Mouse (Mus musculus) liver, embryonic 16.5 days (tissue): ENCODE data around the gene Appbp2. TPM values are rescaled to one million over a fixed set of nuclear protein-coding genes. Genes with fewer than 3 reads are reported as not detected.

Experiments used
- ATAC-seq: fragments of 200-750 bp; cut with Nextera tagmentation; 2 replicates; pipeline ENCODE4 v1.8.0; 2017; ENCODE audit warnings: low read depth, mild to moderate bottlenecking, moderate number of reproducible peaks, moderate library complexity
- H3K27ac ChIP-seq: fragments of 300-500 bp; sonication (generic); 2 replicates; pipeline ENCODE4 v1.5.1; 2014; ENCODE audit warnings: mild to moderate bottlenecking, low read length
- H3K27me3 ChIP-seq: fragments of 300-500 bp; sonication (generic); 2 replicates; pipeline ENCODE4 v1.6.1; 2014; ENCODE audit warnings: low read depth, low read length, mixed read lengths; ENCODE audit not compliant: control insufficient read depth, insufficient read depth
- H3K36me3 ChIP-seq: fragments of 300-500 bp; sonication (generic); 2 replicates; pipeline ENCODE4 v1.6.1; 2014; ENCODE audit warnings: mild to moderate bottlenecking; ENCODE audit not compliant: control insufficient read depth, insufficient read depth
- H3K4me1 ChIP-seq: fragments of 300-500 bp; sonication (generic); 2 replicates; pipeline ENCODE4 v1.6.1; 2014; ENCODE audit warnings: low read depth, low read length, mixed read lengths; ENCODE audit not compliant: control insufficient read depth
- H3K4me2 ChIP-seq: fragments of 300-500 bp; sonication (generic); 2 replicates; pipeline ENCODE4 v1.6.1; 2014; ENCODE audit warnings: low read depth, low read length, mixed read lengths
- H3K4me3 ChIP-seq: fragments of 300-500 bp; sonication (generic); 2 replicates; pipeline ENCODE4 v1.5.1; 2014; ENCODE audit warnings: low read depth, mild to moderate bottlenecking, low read length
- H3K9ac ChIP-seq: fragments of 300-500 bp; sonication (generic); 2 replicates; pipeline ENCODE4 v1.6.1; 2014; ENCODE audit warnings: low read depth, low read length
- H3K9me3 ChIP-seq: fragments of 300-500 bp; sonication (generic); replicated peaks from 2 replicates; pipeline ENCODE4 v1.6.1; 2016; ENCODE audit warnings: low read length; ENCODE audit not compliant: control insufficient read depth
- WGBS: fragments of 180-500 bp; shearing (Covaris S2); extraction: QIAGEN DNeasy Blood & Tissue Kit; methylation state at CpG from one replicate; pipeline ENCODE4 v1.1.7; 2014; ENCODE audit not compliant: insufficient replicate concordance; 5-methylcytosine and 5-hydroxymethylcytosine counted together
- polyA plus RNA-seq: library from polyadenylated mRNA; unstranded; fragments of >200 nt; fragmentation: Nextera tagmentation; extraction: Ambion mirVana; gene quantifications from 2 replicates; pipeline ENCODE4 v1.2.1, GENCODE M21; 2015

Gene Appbp2
- polyA plus RNA-seq, 1 experiment from 2014 or later: 10.9 TPM

DNA sequence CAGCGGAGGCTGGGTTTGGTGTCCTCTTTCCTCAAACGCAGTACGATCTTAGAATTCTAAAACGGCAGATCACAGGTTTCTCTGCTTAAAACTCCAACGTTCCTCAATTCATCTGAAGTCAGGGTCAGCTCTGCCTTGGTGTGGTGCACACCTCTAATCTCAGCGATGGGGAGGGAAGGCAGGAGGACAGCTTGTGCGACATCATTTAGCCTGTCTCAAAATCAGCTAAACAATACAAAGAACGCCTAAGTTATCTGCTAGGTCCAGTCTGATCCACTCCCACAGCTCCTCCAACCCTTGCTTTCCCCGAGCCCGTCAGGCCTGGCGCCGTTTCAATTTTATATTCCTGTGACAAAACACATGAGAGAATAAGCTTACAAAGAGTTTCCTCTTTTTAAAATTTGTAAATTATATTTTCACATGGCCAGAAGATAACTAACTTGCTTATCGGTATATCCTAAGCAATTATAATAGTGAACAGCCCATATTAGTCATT lies 51.6 kb downstream of the Appbp2 start:
- 31% methylated on average over 13 of the region's 13 CpGs for WGBS
- H3K4me3 ChIP-seq: peak overlapping the region; percentile 59
- ATAC-seq: no peak
- H3K4me1 ChIP-seq: peaks cover 9% of the 10 kb centered on the region
- no peaks in the 10 kb centered on the region for H3K27me3 ChIP-seq
- peak overlapping the region; percentile 49 for H3K9ac ChIP-seq
- H3K9me3 ChIP-seq: no peaks in the 10 kb centered on the region
- H3K36me3 ChIP-seq: no peaks in the 10 kb centered on the region
- H3K27ac ChIP-seq: no peak overlapping the region
- peak overlapping the region; percentile 75 for H3K4me2 ChIP-seq

DNA sequence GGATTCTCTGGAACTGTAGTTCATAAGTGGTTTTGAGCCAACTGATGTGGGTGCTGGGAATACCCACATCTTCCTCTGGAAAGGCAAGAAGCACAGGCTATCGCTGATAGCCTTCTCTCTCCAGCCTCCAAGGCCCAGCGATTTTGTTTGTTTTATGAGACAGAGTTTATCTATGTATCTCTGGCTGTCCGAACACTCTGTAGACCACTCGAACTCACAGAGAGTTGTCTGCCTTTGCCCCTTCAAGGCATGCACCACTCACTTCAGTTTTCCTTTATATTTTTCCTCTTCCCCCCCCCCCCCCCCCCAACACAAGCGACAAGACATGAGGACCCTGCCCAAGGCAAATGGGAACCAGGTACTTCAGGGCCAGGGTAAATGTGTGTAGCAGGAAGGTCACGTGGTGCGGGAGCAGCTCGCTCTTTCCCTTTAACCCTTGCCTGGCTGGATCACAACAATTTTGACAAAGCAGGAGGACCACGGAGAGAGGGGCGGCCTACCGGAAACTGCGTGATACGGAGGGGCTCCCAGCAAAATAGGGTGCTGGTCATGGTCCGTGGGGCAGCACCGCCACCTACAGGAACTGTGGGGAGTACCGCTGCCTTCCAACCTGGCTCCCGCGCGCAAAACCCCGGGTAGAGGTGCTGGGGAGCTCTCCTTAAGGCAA lies 52.2 kb downstream of the Appbp2 start:
- Histone ChIP-seq H3K27ac (no peak overlapping the region), H3K36me3 (no peaks in the 10 kb centered on the region), H3K4me2 (peak overlapping the region; percentile 75), H3K9ac (peak overlapping the region; percentile 49), H3K4me1 (peaks cover 9% of the 10 kb centered on the region), H3K9me3 (no peaks in the 10 kb centered on the region), H3K27me3 (no peaks in the 10 kb centered on the region), H3K4me3 (peak overlapping the region; percentile 59)
- ATAC-seq: peak; percentile 74
- 2% methylated on average over 20 of the region's 20 CpGs for WGBS

DNA sequence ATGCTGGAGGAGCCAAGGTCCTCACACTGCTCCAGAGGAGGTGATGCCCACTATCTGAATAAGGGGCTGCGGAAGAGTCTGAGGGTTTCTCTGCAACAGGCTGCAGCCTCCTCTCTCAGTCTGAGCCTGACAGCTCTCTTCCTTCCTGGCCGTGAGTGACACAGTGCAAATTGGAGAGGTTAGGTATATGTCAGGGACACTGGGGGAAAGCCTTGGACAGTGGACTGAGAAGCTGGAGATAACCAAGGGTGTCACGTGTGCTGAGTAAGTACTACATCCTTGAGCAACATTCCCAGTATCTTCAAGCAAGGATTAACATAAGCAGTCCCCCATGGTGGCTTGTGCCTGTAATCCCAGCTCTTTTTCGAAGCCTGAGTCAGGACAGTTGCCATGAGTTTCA lies 56.5 kb downstream of the Appbp2 start:
- Histone ChIP-seq H3K9me3 (no peaks in the 10 kb centered on the region), H3K27ac (no peak overlapping the region), H3K4me2 (no peak overlapping the region), H3K27me3 (no peaks in the 10 kb centered on the region), H3K4me3 (no peak overlapping the region), H3K9ac (no peak overlapping the region), H3K36me3 (no peaks in the 10 kb centered on the region), H3K4me1 (peaks cover 8% of the 10 kb centered on the region)
- 70% methylated on average over 4 of the region's 4 CpGs for WGBS
- no peak for ATAC-seq

DNA sequence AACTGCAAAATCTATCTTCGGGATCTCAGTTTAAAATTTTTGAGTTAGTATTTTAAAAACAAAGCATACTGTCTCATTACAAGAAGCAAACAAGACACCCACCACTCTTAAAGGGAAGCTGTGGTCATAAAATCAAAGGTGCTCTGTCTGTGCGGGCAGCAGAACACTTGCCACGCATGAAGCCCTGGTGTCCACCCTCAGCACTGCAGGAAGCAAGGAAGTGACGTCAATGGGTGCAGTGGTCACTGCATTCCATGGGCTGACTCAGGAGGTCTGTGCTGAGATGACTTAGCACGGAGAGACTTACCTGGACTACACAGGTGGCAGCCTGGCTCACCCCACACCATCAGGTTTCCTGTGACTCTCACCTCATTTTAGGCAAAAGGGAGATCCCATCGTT lies 57.2 kb downstream of the Appbp2 start:
- no peak overlapping the region for H3K9ac ChIP-seq
- no peak overlapping the region for H3K4me2 ChIP-seq
- no peaks in the 10 kb centered on the region for H3K9me3 ChIP-seq
- no peaks in the 10 kb centered on the region for H3K27me3 ChIP-seq
- WGBS: 50% methylated on average over 6 of the region's 6 CpGs
- H3K4me1 ChIP-seq: peaks cover 2% of the 10 kb centered on the region
- no peak for ATAC-seq
- no peak overlapping the region for H3K27ac ChIP-seq
- H3K4me3 ChIP-seq: no peak overlapping the region
- H3K36me3 ChIP-seq: no peaks in the 10 kb centered on the region

DNA sequence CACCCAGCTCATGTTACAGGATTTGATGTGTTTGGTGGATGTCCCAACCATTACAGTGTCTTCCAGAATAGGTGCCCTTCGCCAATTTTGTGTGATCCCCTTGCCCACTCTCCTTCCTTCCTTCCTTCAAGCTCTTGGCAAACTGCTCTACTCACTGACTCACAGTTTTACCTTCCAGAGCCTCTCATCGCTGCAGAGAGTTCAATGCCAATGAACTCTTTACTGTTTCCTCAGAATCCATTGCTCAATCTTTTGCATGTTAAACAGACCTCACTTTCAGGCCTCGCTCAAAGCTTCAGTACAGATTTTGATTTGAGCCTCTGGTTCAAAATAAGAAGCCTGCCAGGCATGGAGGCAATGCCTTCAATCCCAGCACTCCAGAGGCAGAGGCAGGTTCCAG lies 59.0 kb downstream of the Appbp2 start:
- H3K36me3 ChIP-seq: no peaks in the 10 kb centered on the region
- H3K27ac ChIP-seq: no peak overlapping the region
- ATAC-seq: no peak
- whole genome bisulfite sequencing: 53% methylated on average over 3 of the region's 3 CpGs
- no peaks in the 10 kb centered on the region for H3K27me3 ChIP-seq
- H3K9ac ChIP-seq: no peak overlapping the region
- H3K4me2 ChIP-seq: no peak overlapping the region
- no peak overlapping the region for H3K4me3 ChIP-seq
- H3K9me3 ChIP-seq: no peaks in the 10 kb centered on the region
- H3K4me1 ChIP-seq: no peaks in the 10 kb centered on the region; the same call in 1 of the 2 replicates

DNA sequence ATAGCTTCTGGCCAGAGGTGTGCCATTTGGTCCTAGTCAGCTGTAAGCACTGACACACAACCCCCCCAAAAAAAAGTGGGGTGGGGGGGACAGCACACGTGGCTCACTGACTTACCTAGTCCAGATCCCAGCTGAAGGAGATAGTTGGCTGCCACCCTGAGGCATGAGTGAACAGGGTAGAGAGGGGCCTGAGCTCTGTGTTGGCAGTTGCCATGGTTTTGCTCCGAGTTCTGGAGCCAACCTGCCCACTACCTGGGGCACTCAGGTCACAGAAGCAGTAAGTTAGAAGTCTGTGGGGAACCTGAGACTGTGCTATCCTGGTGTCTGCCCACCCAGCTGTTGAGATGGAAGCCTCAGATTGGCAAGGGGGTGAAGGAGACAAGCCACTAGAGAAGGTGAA lies 64.1 kb downstream of the Appbp2 start:
- Histone ChIP-seq H3K4me3 (no peak overlapping the region), H3K36me3 (no peaks in the 10 kb centered on the region), H3K27me3 (no peaks in the 10 kb centered on the region), H3K9ac (no peak overlapping the region), H3K9me3 (no peaks in the 10 kb centered on the region), H3K4me1 (peaks cover 11% of the 10 kb centered on the region), H3K27ac (no peak overlapping the region), H3K4me2 (no peak overlapping the region)
- no peak for ATAC-seq
- 41% methylated on average over 2 of the region's 2 CpGs for WGBS

DNA sequence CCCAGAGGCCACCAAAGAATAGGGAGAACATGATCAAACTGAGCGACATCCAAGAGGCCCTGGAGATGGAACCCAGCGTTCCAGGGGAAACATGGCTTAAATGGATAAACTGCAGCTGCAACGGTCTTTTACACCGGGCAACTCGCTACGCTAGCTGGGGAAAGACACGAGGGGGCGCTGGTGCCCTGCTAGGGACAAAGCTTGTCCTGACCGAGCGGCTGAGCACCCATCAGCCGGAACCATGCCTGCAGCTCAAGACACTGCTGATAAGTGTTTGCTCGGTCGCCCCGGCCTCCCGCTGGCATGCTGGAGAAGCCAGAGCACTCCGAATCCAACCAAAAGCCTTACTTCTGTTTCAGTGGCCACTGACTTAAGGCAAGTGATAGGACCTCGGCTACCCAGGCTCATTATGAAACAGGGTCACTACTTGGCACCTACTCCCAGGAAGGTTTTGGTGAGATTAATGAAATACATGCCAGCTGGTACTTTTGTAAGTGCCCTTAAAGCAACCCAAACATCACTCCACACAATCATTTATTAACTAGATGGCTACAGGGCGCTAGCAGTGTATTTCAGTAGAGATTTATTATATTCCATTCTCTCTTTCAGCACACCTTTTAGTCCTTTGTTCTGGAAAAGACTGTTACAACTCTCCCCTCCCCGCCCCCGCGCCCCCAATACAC lies 64.7 kb downstream of the Appbp2 start, which contains the start of gene 1700125H20Rik:
Gene 1700125H20Rik, plus strand, starts transcription at position 347 of the 683 bp plus-strand sequence.
- Histone ChIP-seq H3K27ac (no peak within 1 kb of the TSS), H3K4me3 (peak within 1 kb of the TSS; percentile 26), H3K4me2 (peak within 1 kb of the TSS; percentile 63), H3K36me3 (no peaks in the 10 kb centered on the region), H3K27me3 (no peaks in the 10 kb centered on the region), H3K9me3 (no peaks in the 10 kb centered on the region), H3K9ac (peak within 1 kb of the TSS; percentile 38; the same call in 1 of the 2 replicates), H3K4me1 (peaks cover 11% of the 10 kb centered on the region)
- ATAC-seq: peak; percentile 97
- WGBS: 13% methylated on average over 21 of the region's 21 CpGs

DNA sequence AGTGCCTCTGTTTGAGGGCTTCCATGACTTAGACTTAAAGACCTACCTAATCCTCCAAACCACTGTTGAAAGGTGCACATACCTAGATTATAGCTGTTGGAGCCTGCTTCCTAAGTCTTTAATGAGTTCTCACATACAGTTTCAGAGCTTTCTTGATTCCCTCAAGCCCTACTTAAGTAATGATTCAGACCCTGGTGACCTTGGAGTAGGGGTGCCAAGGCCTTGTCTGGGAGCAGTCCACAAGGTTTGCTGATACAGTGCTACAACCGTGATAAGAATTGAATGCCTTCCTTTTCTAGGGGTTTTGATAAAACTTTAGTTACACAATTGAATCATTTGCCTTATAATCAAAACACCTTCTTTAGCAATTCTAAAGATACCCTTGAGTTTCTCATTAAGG lies 67.4 kb downstream of the Appbp2 start:
- ATAC-seq: no peak
- H3K9me3 ChIP-seq: no peaks in the 10 kb centered on the region
- H3K4me1 ChIP-seq: peaks cover 11% of the 10 kb centered on the region
- H3K27me3 ChIP-seq: no peaks in the 10 kb centered on the region
- H3K27ac ChIP-seq: no peak overlapping the region
- WGBS: 44% methylated on average over 1 of the region's 1 CpGs
- H3K36me3 ChIP-seq: no peaks in the 10 kb centered on the region
- no peak overlapping the region for H3K4me3 ChIP-seq
- H3K4me2 ChIP-seq: no peak overlapping the region
- no peak overlapping the region for H3K9ac ChIP-seq

DNA sequence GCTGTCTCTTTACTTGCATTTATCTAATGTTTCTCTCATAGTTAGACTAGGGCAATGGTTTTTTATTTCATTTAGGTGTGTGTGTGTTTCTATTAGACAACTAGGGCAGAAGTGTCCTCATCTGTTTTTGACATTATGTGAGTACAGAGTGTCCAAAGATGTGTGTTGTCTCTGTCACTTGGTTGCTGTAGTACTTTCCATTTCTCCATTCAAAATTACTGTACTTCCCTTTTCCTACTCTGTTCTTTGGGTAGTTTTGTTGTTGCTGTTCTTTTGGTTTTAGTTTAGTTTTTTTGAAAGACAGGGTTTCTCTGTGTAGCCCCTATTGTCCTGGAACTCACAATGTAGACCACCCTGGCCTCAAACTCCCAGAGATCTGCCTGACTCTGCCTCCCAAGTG lies 70.6 kb downstream of the Appbp2 start:
- Histone ChIP-seq H3K4me3 (no peak overlapping the region), H3K27ac (no peak overlapping the region), H3K9ac (no peak overlapping the region), H3K4me2 (no peak overlapping the region), H3K27me3 (no peaks in the 10 kb centered on the region), H3K9me3 (no peaks in the 10 kb centered on the region), H3K36me3 (no peaks in the 10 kb centered on the region), H3K4me1 (no peaks in the 10 kb centered on the region)
- ATAC-seq: no peak
